8 mouse cellular contexts compared by ENCODE assay signal in genomic region chr9:37488611-37489396, GRCm38 (mm10). TPM values are rescaled to one million over a fixed set of nuclear protein-coding genes. Genes with fewer than 3 reads are reported as not detected.
DNase-seq lines count a peak whose midpoint lies in the region; ATAC-seq and TF ChIP-seq lines count a peak whose summit lies in the region.

TSS of gene Msantd2 (plus strand) at chr9:37489319.

- ATAC-seq in kidney, embryonic 15.5 days (replicated peaks; ENCODE audit: low FRiP score): peak; percentile 98
- peak; percentile 82 for ATAC-seq in monocyte, adult 5-6 weeks (replicated peaks; ENCODE audit: insufficient number of reproducible peaks, low FRiP score, low TSS enrichment, poor library complexity, severe bottlenecking)

- peak within 1 kb of the TSS; percentile 85 for H3K9ac ChIP-seq in kidney, embryonic 15.5 days

- H3K27me3 ChIP-seq in heart, embryonic 10.5 days (ENCODE audit: insufficient read depth, poor library complexity, severe bottlenecking): no peaks in the 10 kb centered on the region
- H3K27me3 ChIP-seq in kidney, embryonic 15.5 days: no peaks in the 10 kb centered on the region

- H3K36me3 ChIP-seq in heart, embryonic 10.5 days: peaks cover 9% of the 10 kb centered on the region
- no peaks in the 10 kb centered on the region; the same call in 1 of the 2 replicates for H3K36me3 ChIP-seq in kidney, embryonic 15.5 days

- H3K9me3 ChIP-seq in heart, embryonic 10.5 days: no peaks in the 10 kb centered on the region
- no peaks in the 10 kb centered on the region for H3K9me3 ChIP-seq in kidney, embryonic 15.5 days (replicated peaks)

- DNase-seq in 416B (ENCODE audit: low read depth) (peak; percentile 87), liver (peak; percentile 83)
- peak; percentile 95 for DNase-seq in heart, embryonic 10.5 days (ENCODE audit: low spot score)
- DNase-seq in spleen, postnatal 4 days (ENCODE audit: low spot score in 2 of 2): peak; percentile 80 to 93

- peaks cover 12% of the 10 kb centered on the region for H3K4me1 ChIP-seq in bone marrow macrophage, adult 2 months (ENCODE audit: control insufficient read depth, insufficient read depth, low read length)
- H3K4me1 ChIP-seq in embryonic fibroblast, embryonic 13.5 days (ENCODE audit: control insufficient read depth, insufficient read depth, low read length): peaks cover 4% of the 10 kb centered on the region
- peaks cover 19% of the 10 kb centered on the region for H3K4me1 ChIP-seq in heart, embryonic 10.5 days
- H3K4me1 ChIP-seq in kidney, embryonic 15.5 days: peaks cover 21% of the 10 kb centered on the region

- peak within 1 kb of the TSS; percentile 93 for H3K27ac ChIP-seq in bone marrow macrophage, adult 2 months (ENCODE audit: insufficient read depth, low read depth, low read length)
- peak within 1 kb of the TSS; percentile 88 for H3K27ac ChIP-seq in embryonic fibroblast, embryonic 13.5 days (ENCODE audit: insufficient read depth, low read length)
- H3K27ac ChIP-seq in heart, embryonic 10.5 days: peak within 1 kb of the TSS; percentile 99
- H3K27ac ChIP-seq in kidney, embryonic 15.5 days: peak within 1 kb of the TSS; percentile 100

- WGBS in heart, embryonic 10.5 days: under 1% methylated on average over 43 of the region's 44 CpGs
- WGBS in kidney, embryonic 15.5 days: under 1% methylated on average over 44 of the region's 44 CpGs

- 0 out of 2 replicates have a peak, but pooled peaks have one; percentile 11 for TF ChIP-seq POLR2A in bone marrow macrophage, adult 2 months (IDR thresholded peaks at IDR 0.05; ENCODE audit: borderline replicate concordance, low read depth, low read length)
- peak; percentile 70 for TF ChIP-seq POLR2A in embryonic fibroblast, embryonic 13.5 days (IDR thresholded peaks at IDR 0.05; ENCODE audit: low read depth, low read length)

- H3K4me3 ChIP-seq in bone marrow macrophage, adult 2 months (ENCODE audit: insufficient read depth, low read length): peak within 1 kb of the TSS; percentile 75
- H3K4me3 ChIP-seq in embryonic fibroblast, embryonic 13.5 days (ENCODE audit: insufficient read depth, low read length): peak within 1 kb of the TSS; percentile 60
- H3K4me3 ChIP-seq in heart, embryonic 10.5 days: peak within 1 kb of the TSS; percentile 99
- H3K4me3 ChIP-seq in kidney, embryonic 15.5 days (replicated peaks): peak within 1 kb of the TSS; percentile 84

- TF ChIP-seq CTCF in bone marrow macrophage, adult 2 months (IDR thresholded peaks at IDR 0.05; ENCODE audit: low read depth, low read length): no peak
- no peak for TF ChIP-seq CTCF in embryonic fibroblast, embryonic 13.5 days (IDR thresholded peaks at IDR 0.05; ENCODE audit: borderline replicate concordance, insufficient read depth, low read length)

- peak within 1 kb of the TSS; percentile 85 for H3K4me2 ChIP-seq in kidney, embryonic 15.5 days

RNA-seq across cellular contexts. Expression of gene Msantd2, which starts in this region (rescaled TPM):
- 23.5 and 27.3 TPM in 2 replicates for polyA plus RNA-seq in bone marrow macrophage, adult 2 months (2012; ENCODE audit: insufficient read depth, insufficient read length, missing spikeins)
- polyA plus RNA-seq in embryonic fibroblast, embryonic 13.5 days (2011; ENCODE audit: insufficient read length, low read depth, missing spikeins): 22.0 and 32.3 TPM in 2 replicates
- polyA plus RNA-seq in heart, embryonic 10.5 days (2016; fragmentation: Nextera tagmentation; extraction: Ambion mirVana): 17.9 and 23.8 TPM in 2 replicates
- polyA plus RNA-seq in kidney, embryonic 15.5 days (2015; fragmentation: Nextera tagmentation; extraction: Ambion mirVana): 22.1 and 23.9 TPM in 2 replicates
- total RNA-seq in monocyte, adult 5-6 weeks (2017): 20.9 to 44.1 TPM (median 28.5 TPM) in 3 replicates

Comparison
In these comparisons a context has a peak if more than half of its experiments do, and no peak if none do; other contexts are left out.
1. Peak in every context shown above with its lines: DNase-seq, ATAC-seq, H3K4me3 ChIP-seq and H3K27ac ChIP-seq.